Mouse (Mus musculus) lung, postnatal 36 days (tissue): ENCODE measurements around the gene Supt6.
A peak's percentile ranks its signal among the peaks of the same experiment; 100 is the strongest.

Experiments used
- DNase-seq: peaks from one replicate; pipeline ENCODE4 v3.0.0; 2022; ENCODE audit warnings: mixed read lengths

The Supt6 gene

DNA sequence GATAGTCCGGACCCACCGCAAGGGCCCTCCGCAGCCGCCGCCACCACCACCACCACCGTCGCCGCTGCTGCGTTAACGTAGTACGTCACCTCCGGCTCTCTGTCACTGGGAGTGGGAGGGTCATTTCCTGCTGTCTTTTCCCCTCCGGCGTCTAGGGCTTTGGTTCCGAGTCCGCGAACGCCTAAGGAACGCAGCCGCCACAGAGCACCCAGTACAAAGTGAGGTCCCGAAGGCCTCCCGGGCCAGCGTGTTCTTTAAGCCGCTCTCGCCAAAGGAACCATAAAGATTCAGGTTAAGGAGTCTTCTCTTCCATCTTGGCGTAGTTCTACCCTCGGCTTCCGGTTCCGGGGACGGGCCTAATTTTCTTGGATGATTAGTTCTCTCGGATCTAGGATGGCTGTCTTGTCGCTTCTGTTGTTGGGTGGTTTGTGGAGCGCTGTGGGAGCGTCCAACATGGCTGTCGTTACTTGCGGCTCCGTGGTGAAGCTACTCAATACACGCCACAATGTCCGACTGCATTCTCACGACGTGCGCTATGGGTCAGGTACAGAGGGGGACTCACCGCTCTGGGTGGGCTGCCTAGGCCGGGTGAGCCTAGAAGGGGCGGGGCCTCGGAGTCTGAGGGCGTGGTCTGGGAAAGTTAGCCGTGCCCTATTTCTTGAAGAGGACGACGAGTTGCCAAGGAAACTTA is at the start of gene Supt6, which contains the start of gene Sdf2:
Gene Supt6, minus strand, starts transcription at position 361 of the 691 bp plus-strand sequence.
Gene Sdf2, plus strand, starts transcription at position 120 of the 691 bp plus-strand sequence.
- peak; percentile 96 for DNase-seq

DNA sequence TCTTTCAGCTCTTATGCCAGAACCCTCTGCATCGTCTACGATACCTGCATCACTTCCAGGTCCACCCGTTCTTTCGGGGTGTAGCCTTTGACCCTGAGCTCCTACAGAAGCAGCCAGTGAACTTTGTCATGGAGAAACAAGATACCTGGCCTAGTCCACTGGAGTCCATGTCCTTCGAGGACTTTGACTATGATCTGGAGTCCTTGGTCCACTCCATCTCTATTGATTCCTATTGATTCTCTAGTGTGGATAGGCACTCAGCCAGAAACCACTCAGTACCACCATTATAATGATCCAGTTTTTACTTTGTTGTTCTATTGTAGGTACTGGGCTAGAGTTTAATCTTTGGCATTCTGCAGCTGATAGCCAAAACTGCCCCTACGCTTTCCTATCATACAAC is 48.8 kb upstream of the Supt6 start:
- DNase-seq, result no peak

DNA sequence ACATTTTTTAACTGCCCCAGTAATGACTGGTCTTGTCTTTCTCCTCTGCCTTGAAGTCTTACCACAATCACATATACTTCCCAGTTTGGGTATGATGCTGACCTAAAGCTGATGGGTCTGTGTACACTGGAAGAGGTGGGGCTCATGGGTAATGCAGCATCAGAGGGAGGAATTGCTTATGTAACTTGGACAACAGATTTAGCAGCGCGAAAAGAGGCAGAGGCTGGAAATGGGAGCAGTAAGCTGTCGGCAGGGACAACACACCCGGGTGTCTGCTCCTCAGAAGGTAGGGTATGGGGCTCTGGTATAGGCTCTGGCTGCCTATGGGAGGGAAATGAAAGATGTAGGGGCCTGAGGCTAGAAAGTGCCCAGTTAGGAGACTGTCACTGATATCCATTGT is 44.9 kb upstream of the Supt6 start, which contains the start of gene BC030499:
Gene BC030499, plus strand, starts transcription at position 188 of the 400 bp plus-strand sequence.
- DNase-seq, result no peak

DNA sequence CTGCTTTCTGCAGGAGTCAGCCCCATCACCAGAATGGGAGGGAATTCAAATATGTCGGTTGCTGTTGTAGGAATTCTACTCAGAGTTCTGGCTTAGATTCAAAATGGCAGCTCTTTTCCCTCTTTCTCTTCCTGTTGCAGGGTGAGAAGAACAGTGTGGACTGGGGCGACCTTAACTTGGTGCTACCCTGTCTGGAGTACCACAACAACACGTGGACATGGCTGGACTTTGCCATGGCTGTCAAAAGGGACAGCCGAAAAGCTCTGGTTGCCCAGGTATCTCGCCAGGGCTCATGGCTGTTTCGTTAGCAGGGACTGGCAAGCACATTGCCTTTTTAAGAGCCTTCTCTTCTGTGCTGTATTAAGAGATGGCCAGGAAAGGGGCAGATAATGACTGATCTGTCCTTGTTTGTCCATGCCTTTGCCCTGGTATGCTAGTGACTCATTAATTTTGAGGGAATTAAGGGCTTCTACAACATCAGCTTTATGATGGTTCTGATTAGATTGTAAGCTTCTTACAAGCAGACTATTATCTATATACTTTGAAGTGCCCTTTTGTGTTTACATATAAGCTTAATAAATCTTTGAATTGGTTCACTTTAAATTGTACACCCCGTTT is 43.5 kb upstream of the Supt6 start:
- DNase-seq, result no peak

DNA sequence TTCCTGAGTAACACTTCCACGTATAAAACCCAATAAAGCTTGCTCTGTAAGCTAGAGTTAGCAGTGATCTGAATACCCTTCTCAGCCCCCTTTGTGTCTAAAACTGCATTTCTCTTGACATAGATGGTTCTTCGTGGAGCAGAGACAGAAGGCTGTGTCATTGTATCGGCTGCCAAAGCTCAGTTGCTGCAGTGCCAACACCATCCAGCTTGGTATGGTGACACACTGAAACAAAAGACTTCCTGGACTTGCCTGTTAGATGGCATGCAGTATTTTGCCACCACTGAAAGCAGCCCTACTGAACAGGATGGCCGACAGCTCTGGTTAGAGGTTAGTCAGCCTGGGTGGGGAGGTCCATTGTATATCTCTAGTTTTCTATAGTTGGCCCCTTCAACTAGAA is 33.8 kb upstream of the Supt6 start:
- no peak for DNase-seq

DNA sequence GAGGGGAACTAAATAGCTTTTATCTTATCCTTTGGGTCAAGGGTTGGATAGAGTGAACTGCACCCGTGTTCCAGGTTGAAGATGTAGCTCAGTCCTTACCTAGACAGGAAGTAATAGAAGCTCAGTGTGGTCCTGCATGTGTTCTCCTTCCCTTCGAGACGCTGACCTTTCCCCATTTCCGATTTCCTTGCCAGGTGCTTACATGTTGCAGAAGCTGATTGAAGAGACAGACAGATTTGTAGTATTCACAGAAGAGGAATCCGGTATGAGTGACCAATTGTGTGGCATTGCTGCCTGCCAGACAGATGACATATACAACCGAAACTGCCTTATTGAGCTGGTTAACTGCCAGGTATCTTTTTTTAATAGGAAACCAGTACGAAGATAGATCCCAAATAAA is 33.1 kb upstream of the Supt6 start:
- no peak for DNase-seq

DNA sequence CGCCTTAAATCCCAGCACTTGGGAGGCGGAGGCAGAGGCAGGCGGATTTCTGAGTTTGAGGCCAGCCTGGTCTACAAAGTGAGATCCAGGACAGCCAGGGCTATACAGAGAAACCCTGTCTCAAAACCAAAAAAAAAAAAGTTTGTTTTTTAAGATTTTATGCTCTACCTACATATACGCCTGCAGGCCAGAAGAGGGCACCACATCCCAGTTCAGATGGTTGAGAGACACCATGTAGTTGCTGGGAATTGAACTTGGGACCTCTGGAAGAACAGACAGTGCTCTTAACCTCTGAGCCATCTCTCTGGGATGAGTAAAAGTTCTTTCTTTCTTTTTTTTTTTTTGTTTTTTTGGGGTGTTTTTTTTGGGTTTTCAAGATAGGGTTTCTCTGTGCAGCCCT is 30.4 kb upstream of the Supt6 start:
- peak; percentile 13 for DNase-seq

DNA sequence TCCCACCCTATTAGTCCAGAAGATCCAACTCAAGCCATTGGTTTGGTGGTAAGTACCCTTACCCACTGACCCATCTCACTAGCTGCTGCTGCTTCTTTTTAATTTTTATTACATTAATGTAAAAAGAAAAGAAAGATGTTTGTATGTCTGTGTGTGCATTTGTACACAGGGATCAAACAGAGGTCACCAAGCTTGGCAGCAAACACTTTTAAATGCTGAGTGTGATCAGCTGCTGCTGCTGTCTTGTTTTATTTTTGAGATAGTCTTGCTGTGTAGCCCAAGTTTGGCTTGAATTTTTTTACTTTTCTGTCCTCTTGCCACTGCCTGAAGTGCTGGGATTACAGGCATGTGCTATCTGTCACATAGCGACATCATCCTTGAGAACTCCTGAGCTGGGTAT is 29.8 kb upstream of the Supt6 start:
- no peak for DNase-seq

DNA sequence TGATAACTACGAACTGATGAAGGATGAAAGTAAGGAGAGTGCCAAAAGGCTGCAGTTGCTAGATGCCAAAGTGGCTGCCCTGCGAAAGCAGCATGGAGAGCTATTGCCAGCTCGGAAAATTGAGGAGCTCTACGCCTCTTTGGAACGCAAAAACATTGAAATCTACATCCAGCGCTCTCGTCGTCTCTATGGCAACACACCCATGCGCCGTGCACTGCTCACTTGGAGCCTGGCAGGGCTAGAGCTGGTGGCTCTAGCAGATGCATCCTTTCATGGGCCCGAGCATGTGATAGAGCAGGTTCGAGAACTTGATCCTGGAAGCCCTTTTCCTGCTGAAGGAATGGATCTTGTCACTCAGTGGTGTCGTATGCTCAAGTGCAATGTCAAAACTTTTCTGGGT is 26.2 kb upstream of the Supt6 start:
- DNase-seq, result no peak

DNA sequence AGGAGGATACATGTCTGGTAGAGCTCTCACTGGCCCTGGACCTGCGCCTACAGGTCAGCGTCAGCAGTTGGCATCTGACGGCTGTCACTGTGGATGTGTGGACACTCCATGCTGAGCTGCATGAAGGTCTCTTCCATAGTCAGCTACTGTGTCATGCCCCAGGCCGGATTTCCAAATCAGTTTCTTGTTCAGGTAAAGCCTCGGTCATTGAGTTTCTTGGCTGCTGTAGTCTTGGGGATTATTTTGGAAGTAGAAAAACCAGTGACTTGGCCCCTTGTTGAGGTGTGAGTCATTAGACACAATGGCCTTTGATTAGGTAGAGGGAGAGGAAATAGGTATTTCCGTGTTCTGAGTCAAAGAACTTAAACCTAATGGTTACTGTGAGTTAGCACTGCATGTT is 19.8 kb upstream of the Supt6 start:
- DNase-seq, result no peak

DNA sequence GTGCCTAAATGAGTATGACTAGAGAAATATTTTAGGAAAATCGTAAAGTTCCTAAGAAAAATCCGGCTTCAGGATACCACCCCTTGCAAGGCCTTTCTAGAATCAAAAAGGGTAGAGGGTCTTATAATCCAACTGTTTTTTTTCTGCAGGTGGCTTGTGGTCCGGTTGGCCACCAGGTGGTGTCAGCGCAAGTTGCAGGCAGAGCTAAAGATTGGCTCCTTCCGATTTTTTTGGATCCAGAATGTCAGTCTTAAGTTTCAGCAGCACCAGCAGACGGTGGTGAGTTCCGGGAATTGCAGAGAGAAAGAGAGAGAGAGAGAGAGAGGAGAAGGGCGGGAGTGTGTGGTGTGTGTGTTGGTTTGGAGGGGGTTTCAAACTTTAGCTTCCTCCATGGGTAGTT is 16.8 kb upstream of the Supt6 start:
- DNase-seq, result peak; percentile 74

DNA sequence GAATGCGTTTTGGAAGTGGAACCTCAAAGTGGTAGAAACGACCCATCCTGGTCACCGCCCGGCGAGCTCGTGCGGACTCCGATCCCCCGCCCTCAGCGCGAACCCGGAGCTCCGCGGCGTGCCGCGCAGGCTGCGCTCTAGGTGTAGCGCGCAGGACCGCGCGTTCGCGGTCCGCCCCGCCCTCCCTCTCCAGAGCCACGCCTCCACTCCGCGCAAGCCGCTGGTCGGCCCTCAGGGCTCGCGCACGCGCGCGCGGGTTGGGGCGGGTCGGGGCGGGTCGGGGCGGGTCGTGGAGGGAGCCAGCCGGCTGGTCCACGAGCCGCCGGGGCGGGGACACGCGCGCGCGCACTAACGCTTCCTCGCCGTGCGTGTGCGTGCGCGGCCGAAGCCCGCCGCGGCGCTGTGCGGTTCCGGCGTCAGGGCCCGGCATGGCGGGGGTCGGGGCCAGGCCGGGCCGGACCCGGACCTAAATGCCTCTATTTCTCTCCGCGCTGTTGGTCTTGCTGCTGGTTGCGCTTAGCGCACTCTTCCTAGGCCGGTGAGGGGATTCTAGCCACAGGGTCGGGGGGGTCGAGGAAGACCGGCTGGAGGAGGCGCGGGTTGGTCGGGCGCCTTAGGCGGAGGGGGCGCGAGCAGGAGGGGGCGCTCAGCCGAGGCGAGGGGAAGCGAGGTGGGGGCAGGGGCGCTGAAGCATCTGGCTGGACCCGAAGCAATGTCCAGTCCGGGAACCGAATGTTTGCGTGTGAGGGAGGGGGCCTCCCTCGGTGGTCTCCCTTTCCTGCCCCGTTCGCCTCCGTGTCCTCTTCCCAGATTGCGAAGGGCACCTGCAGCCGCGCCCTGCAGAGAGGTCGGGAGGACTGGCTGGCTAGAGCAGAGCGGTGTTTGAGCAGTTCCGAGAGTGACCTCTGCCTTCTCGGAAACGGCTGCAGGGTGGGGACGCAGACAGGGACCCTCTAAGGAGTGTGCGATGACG is 15.9 kb upstream of the Supt6 start, which contains the start of gene 2610507B11Rik:
Gene 2610507B11Rik, plus strand, starts transcription at position 373 of the 973 bp plus-strand sequence.
- peak; percentile 93 for DNase-seq

DNA sequence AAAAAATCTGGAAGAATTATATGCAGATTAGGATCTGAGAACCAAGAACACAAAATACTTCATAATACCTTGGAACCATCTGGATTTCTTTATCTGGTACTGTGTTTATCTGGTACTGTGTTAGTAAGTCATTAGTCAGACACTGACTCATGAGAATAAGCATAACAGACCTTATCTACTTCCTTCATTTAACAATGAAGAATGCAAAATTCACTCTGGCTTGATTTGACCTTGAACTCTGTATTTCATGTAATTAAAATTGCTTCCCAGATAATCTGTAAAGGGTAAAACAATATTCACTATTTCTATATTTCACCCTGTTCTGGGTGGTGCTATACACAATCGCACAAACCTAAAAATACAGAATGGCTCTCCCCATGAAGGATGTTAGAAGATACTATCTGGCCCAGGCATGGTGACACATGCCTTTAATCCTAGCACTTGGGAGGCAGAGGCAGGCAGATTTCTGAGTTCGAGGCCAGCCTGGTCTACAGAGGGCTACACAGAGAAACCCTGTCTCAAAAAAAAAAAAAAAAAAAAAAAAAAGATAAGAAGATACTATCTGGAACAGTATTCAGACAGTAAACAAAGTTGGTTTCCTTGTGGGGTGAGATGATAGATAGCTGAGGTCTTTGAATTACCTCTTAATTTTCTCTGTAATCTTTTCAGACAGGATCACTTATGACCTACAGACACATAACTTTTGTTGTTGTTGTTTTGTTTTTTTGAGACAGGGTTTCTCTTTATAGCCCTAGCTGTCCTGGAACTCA is 14.9 kb upstream of the Supt6 start:
- no peak for DNase-seq

DNA sequence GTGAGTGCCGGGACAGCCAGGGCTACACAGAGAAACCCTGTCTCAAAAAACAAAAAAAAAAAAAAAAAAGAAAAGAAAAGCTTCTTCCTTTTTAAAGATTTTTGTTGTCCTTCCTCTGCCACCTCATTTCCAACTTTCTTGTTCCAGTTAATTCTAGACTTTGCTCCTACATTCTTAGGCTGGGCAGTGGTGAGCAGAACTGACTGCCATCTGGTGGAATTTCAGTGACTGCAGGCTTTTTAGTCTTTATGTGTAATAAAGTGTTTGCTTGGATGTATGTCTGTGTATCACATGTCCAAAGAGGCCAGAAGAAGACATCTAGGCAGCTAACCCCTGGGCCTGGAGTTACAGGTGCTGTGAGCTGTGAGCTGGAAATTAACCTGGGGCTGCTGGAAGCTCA is 10.8 kb upstream of the Supt6 start:
- DNase-seq, result no peak

DNA sequence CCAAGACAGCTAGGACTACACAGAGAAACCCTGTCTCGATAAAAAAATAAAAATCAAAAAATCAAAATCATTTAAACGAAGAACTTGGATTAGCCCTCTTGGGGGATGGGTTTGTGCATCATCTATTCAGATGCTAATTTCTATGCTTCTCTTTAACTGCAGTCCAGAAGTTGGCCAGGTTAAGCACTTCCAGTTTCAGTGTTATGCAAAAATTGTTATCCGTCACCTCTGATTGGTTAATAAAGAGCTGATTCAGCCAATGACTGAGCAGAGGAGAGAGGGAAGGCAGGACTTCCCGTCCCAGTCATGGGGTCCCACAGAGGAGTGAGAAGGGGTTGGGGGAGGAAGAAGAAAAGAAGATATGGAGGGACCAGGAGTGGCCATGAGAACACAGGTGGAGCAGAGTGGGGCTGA is 1.9 kb upstream of the Supt6 start:
- no peak for DNase-seq

DNA sequence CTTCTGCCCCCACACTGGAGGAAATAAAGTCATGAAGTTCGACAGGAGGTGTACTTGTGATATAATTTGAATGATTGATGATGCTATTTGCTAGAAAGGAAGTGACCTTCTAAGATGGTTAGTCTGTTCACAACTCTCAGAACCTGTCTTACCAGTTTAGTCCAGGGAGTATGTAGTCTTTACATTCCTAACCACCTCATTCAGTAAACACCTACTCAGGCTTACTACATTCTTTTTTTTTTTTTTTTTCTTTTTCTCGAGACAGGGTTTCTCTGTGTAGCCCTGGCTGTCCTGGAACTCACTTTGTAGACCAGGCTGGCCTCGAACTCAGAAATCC is 1.2 kb upstream of the Supt6 start:
- no peak for DNase-seq

DNA sequence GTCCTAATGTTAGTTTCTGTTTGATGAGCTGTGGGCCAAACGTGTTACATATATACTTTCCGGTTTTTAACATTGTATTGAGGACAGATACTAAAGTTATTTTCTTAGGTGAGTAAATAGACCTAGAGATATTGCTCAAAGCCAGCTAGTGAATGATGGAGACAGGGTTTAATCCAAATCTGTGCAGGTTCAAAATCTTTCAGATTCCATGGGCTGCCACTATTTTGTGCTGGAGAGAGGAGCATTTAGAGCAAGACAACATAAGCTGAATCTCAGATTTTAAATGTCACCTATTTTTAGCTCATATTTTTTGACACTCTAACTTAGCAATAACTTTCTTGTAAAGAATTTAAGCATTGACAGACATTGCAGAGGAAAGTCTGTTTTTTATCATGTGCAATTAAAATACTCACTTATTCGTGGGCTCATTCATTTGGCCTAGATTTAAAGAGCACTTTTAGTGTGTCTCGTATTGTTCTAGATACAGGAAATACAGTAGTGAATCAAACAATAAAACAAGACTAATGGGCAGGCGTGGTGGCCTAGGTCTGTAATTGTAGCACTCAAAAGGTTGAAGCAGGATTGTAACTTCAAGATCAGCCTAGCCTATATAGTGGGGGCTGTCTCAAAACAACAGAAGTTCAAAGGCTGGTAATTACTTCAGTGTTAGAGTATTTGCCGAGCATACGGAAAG is 678 bp upstream of the Supt6 start:
- DNase-seq, result no peak

DNA sequence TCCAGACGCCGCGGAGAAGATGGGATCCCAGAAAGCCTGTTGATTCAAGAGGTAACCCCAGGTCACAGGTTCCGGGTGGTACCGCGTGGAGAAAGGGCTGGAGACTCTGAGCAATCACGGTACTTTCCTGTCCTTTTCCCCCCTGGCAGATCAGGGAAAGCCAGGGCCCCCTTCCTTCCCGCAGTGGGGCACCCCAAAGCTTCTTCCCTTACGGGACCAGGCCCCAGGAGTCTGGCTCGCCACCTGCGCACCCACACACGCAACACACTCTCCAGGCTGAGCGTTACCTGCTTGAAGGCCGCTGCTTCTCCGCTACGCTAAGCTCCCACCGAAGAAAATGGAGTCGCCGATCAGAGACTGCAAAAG is 543 bp downstream of the Supt6 start:
- no peak for DNase-seq

DNA sequence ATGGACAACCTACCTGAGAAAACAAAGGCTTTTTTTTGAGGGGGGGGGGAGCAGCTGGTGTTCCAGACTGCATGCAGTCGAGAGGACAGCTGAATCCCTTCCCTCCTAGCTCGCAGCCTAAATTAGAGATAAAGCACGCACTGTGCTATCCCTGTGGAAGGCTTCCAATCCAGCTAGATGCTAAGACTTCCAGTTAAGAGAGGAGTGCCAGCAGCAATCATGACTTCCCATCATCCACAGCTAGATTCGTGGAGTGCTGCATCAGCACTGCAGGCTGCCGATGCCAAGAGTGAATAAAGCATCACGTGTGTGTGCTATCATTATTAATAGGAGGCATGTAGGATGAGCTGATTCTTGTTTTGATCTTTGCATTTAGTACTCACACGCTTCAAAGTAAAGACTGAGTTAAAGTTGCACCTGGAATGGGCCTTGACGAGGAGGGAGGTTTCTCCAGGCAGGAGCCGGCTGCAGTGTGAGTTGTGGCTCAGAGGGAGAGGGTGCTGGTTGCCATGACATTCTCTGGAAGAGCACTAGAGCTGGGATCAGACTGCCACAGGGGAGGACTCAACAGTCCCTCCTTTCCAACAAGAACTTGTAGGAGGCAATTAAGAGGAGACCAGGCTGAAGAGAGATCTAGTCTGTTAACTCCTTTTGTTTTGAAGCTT is 5.5 kb downstream of the Supt6 start:
- no peak for DNase-seq

DNA sequence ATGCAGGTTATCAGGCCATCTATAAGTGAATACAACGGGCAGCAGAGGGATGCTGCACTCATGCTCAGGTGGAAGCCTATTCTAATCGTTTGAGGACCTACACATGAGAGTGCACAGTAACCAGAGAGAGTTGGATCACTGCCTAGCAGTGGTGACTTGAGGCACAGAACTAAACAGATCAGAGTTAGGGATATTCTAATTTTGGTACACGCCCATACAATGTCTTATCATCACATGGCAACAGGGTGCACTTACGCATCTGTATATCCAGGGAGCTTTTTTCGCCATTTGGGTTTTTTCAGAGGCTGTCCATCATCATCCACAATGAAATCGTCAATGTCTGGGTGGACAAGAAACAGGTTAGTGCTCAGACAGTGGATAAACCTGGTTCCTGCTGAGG is 14.3 kb downstream of the Supt6 start:
- DNase-seq, result no peak

DNA sequence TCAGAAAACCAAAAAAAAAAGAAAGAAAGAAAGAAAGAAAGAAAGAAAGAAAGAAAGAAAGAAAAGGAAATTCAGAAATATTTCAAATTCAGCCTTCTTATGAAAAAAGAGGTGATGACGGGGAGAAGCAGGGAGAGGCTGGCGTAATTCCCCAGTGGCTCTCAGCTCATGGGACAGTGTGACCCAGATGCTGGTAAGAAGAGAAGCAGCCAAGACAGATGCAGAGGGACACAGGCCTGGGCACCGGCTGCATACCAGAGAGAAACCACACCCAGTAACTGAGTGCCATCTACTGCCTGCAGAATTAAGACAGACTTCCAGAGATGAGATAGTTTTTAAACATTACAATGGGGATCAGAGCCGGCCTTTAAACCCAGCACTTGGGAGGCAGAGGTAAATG is 22.2 kb downstream of the Supt6 start:
- no peak for DNase-seq
